Mouse (Mus musculus) stomach, postnatal 0 days (tissue): ENCODE results near the gene Tmem9. TPM values are rescaled to one million over a fixed set of nuclear protein-coding genes. Genes with fewer than 3 reads are reported as not detected.

Experiments
- ATAC-seq: fragments of 200-750 bp; cut with Nextera tagmentation; 2 replicates; pipeline ENCODE4 v1.8.0; 2017; ENCODE audit not compliant: low FRiP score, low TSS enrichment
- DNase-seq: peaks from one replicate; pipeline ENCODE4 v3.0.0-alpha.2; 2016; ENCODE audit warnings: low spot score
- H3K27ac ChIP-seq: fragments of 300-500 bp; sonication (generic); replicated peaks from 2 replicates; pipeline ENCODE4 v1.5.1; 2014; ENCODE audit warnings: mild to moderate bottlenecking, control low read depth
- H3K27me3 ChIP-seq: fragments of 300-500 bp; sonication (generic); 2 replicates; pipeline ENCODE4 v1.6.1; 2014; ENCODE audit warnings: low read length; ENCODE audit not compliant: control insufficient read depth, insufficient read depth
- H3K36me3 ChIP-seq: fragments of 300-500 bp; sonication (generic); 2 replicates; pipeline ENCODE4 v1.6.1; 2014; ENCODE audit warnings: low read length, mixed read lengths; ENCODE audit not compliant: control insufficient read depth, insufficient read depth
- H3K4me1 ChIP-seq: fragments of 300-500 bp; sonication (generic); replicated peaks from 2 replicates; pipeline ENCODE4 v1.6.1; 2014; ENCODE audit warnings: antibody characterized with exemption; ENCODE audit not compliant: control insufficient read depth, insufficient read depth
- H3K4me2 ChIP-seq: fragments of 300-500 bp; sonication (generic); replicated peaks from 2 replicates; pipeline ENCODE4 v1.6.1; 2014; ENCODE audit warnings: low read depth, mild to moderate bottlenecking, control low read depth, moderate library complexity
- H3K4me3 ChIP-seq: fragments of 300-500 bp; sonication (generic); 2 replicates; pipeline ENCODE4 v1.5.1; 2014; ENCODE audit warnings: low read depth, low read length, control low read depth
- H3K9ac ChIP-seq: fragments of 300-500 bp; sonication (generic); 2 replicates; pipeline ENCODE4 v1.6.1; 2014; ENCODE audit warnings: mild to moderate bottlenecking, low read length, control low read depth, mixed read lengths
- H3K9me3 ChIP-seq: fragments of 300-500 bp; sonication (generic); 2 replicates; pipeline ENCODE4 v1.6.1; 2016; ENCODE audit warnings: low read length; ENCODE audit not compliant: control insufficient read depth
- CTCF ChIP-seq: IDR thresholded peaks from 2 replicates; pipeline ENCODE4 v1.5.1; 2016; ENCODE audit warnings: antibody characterized with exemption, low read depth, mild to moderate bottlenecking, moderate library complexity
- EP300 ChIP-seq: optimal IDR thresholded peaks from 2 replicates; pipeline ENCODE3; 2016; ENCODE audit warnings: antibody characterized with exemption
- WGBS: fragments of 180-500 bp; shearing (Covaris S2); extraction: QIAGEN DNeasy Blood & Tissue Kit; methylation state at CpG from one replicate; pipeline ENCODE4 v1.1.7; 2014; 5-methylcytosine and 5-hydroxymethylcytosine counted together
- polyA plus RNA-seq: library from polyadenylated mRNA; unstranded; fragments of >200 nt; fragmentation: Nextera tagmentation; extraction: Ambion mirVana; gene quantifications from 2 replicates; pipeline ENCODE4 v1.2.1, GENCODE M21; 2015

Tmem9 gene
- polyA plus RNA-seq, result 65.9 and 66.1 TPM in 2 replicates

DNA sequence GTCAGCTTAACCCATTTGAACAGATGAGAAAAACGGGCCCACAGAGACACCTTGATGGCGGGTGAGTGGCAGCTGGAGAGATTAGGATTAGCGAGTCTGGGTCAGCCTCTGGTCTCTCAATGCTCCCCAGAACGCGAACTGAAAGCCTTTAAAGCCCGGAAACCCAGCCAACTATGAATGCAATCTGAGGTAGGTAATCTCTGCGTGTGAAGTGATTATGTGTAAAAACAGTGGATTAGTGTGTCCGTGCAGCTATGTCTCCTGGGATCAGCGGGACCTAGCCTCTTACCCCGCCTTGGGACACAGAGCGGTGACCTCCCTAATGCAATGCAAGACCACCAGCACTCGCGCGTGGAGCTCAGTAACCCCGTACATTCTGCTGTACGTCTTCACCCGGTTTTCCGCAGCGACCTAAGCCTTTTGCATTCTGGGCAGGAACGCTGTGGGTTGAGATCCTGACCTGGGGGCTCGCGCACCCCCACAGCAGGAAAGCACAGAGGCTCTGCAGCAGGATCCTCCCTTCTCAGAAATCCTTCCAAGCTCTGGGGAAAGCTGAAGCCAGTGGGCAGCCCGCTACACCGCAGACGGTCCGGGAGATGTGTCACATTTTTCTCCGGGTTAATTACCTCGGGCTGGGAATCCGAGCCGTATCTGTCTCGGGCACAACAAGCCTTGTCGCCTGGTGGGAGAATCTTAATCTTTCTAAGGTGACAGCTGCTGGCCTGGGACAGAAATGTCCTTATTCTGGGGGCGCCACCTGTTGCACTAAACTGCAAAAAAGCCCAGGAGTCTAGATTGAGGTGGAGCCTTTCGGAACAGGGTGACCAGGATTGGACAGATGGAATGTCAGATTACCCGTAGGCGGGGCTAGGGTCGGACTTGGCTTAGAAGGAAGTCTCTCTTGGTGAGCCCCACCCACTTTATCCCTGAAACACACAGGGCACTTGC, at the start of gene Tmem9:
Gene Tmem9 (plus strand): TSS at position 940 of the 948 bp plus-strand sequence.
- Histone ChIP-seq H3K36me3 (no peaks in the 10 kb centered on the region), H3K27ac (no peak within 1 kb of the TSS), H3K27me3 (no peaks in the 10 kb centered on the region), H3K4me1 (no peaks in the 10 kb centered on the region), H3K4me3 (peak within 1 kb of the TSS; percentile 47), H3K9me3 (no peaks in the 10 kb centered on the region), H3K4me2 (peak within 1 kb of the TSS; percentile 87), H3K9ac (peak within 1 kb of the TSS; percentile 41; the same call in 1 of the 2 replicates)
- peak; percentile 93 for ATAC-seq
- DNase-seq, result peak; percentile 84
- TF ChIP-seq CTCF (no peak), EP300 (no peak)
- WGBS, result 4% methylated on average over 37 of the region's 37 CpGs

- Histone ChIP-seq H3K4me3 (no peak overlapping the region), H3K4me2 (no peak overlapping the region), H3K27ac (no peak overlapping the region), H3K36me3 (no peaks in the 10 kb centered on the region), H3K9me3 (no peaks in the 10 kb centered on the region), H3K4me1 (no peaks in the 10 kb centered on the region), H3K27me3 (no peaks in the 10 kb centered on the region), H3K9ac (no peak overlapping the region)
- TF ChIP-seq EP300 (no peak), CTCF (peak; percentile 85)
- ATAC-seq (no peak), DNase-seq (no peak)
- 40% methylated on average over 4 of the region's 4 CpGs for WGBS
Measured at GRCm38 (mm10) chr1:135958483-135958882, 49.5 kb upstream of the Tmem9 start.

GRCm38 (mm10) chr1:135963177-135963576, 44.8 kb upstream of the Tmem9 start:
- Histone ChIP-seq H3K36me3 (no peaks in the 10 kb centered on the region), H3K27me3 (no peaks in the 10 kb centered on the region), H3K4me1 (no peaks in the 10 kb centered on the region), H3K4me3 (no peak overlapping the region), H3K9me3 (no peaks in the 10 kb centered on the region), H3K27ac (no peak overlapping the region), H3K4me2 (no peak overlapping the region), H3K9ac (no peak overlapping the region)
- TF ChIP-seq EP300, result no peak
- TF ChIP-seq CTCF, result no peak
- DNase-seq, result no peak
- WGBS, result 48% methylated on average over 5 of the region's 5 CpGs
- ATAC-seq, result no peak

- no peaks in the 10 kb centered on the region for H3K36me3 ChIP-seq
- no peak overlapping the region for H3K4me2 ChIP-seq
- no peaks in the 10 kb centered on the region for H3K9me3 ChIP-seq
- H3K4me1 ChIP-seq, result no peaks in the 10 kb centered on the region
- H3K9ac ChIP-seq, result no peak overlapping the region
- no peaks in the 10 kb centered on the region for H3K27me3 ChIP-seq
- DNase-seq (no peak), ATAC-seq (no peak)
- WGBS, result 69% methylated on average over 11 of the region's 11 CpGs
- no peak overlapping the region for H3K27ac ChIP-seq
- H3K4me3 ChIP-seq, result no peak overlapping the region
- TF ChIP-seq EP300 (no peak), CTCF (no peak)
Measured at GRCm38 (mm10) chr1:135964561-135964960, 43.4 kb upstream of the Tmem9 start.

DNA sequence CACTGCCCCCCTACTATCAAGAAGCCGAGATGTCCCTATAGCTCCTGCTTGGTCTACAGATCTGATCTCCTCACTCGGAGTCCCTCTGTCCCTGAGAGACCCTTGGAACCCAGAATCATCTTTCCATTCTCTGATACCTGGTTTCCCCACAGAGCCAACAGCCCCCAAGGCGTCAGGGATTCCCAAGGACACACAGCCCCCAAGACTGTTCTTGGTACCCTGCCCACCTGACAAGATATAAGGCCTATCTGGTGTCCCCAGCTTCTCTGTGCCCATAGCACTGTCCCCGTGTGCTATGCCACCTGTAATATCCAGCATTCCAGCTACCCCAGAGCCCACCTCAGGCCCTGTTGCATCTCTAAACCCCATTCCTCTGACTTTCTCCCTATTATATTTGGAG, 40.2 kb upstream of the Tmem9 start:
- H3K9me3 ChIP-seq, result no peaks in the 10 kb centered on the region
- WGBS, result 67% methylated on average over 4 of the region's 4 CpGs
- TF ChIP-seq CTCF (no peak), EP300 (no peak)

DNA sequence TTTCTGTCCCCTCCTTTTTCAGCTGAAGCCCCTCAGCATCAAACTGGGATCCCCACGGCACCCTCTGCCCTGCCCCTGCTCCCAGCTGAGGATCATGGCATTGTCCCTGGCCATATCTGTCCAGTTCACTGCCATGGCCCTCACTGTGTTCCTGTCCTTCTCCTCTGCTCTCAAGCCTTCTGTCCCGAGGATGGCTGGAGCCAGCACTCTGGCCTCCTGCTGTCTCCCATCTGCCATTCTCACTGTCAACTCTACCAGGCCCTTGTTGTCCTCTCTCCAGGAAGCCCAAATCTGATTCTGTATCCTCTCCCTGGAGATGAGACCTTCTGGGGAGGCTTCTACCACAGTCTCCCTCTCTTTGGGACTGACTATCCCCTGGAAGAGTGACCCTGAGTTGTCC, 37.5 kb upstream of the Tmem9 start:
- Histone ChIP-seq H3K27me3 (no peaks in the 10 kb centered on the region), H3K9me3 (no peaks in the 10 kb centered on the region), H3K4me2 (no peak overlapping the region), H3K4me3 (no peak overlapping the region), H3K27ac (no peak overlapping the region), H3K36me3 (no peaks in the 10 kb centered on the region), H3K4me1 (no peaks in the 10 kb centered on the region), H3K9ac (no peak overlapping the region)
- 42% methylated on average over 2 of the region's 2 CpGs for WGBS
- ATAC-seq, result no peak
- TF ChIP-seq CTCF (no peak), EP300 (no peak)
- DNase-seq, result no peak

More for the DNA sequence above, 40.2 kb upstream of the Tmem9 start:
- no peak for DNase-seq
- Histone ChIP-seq H3K9ac (no peak overlapping the region), H3K27me3 (no peaks in the 10 kb centered on the region), H3K27ac (no peak overlapping the region), H3K4me2 (no peak overlapping the region), H3K4me1 (no peaks in the 10 kb centered on the region), H3K4me3 (no peak overlapping the region), H3K36me3 (no peaks in the 10 kb centered on the region)
- ATAC-seq, result no peak
